ENCODE assay signal across 8 mouse cellular contexts in the genomic region with DNA sequence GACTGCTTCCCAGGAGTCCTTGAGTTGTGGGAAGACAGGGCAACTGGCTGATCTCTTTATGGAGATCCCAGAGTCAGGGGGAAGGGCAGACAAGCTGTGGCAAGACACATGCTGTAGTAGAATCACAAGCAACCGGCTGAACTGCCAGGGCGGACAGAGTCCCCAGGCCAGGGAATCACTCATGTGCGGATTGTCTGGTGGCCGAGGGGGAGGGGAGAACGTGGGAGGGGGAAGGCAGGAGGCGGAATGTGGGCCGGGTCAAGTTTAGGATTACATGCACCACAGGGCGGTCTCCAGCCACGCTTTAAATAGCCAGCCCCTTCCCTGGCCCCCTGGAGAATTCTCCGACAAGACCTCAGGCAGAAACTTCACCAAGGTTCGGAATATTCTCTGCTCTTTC. TPM values are rescaled to one million over a fixed set of nuclear protein-coding genes. Genes with fewer than 3 reads are reported as not detected.
DNase-seq lines count a peak whose midpoint lies in the region; ATAC-seq and TF ChIP-seq lines count a peak whose summit lies in the region.

A gene (plus strand): TSS at position 274 of the 400 bp plus-strand sequence.

- no peak within 1 kb of the TSS for H3ac ChIP-seq in myocyte (ENCODE audit: control insufficient read depth, insufficient read length)

- TF ChIP-seq POLR2A in heart, adult 2 months (IDR thresholded peaks at IDR 0.05; ENCODE audit: insufficient read depth, low read depth, low read length), result no peak
- no peak for TF ChIP-seq POLR2A in myocyte (IDR thresholded peaks at IDR 0.05; ENCODE audit: insufficient read length, low read depth)

- no peaks in the 10 kb centered on the region for H3K79me2 ChIP-seq in heart, adult 2 months (replicated peaks; ENCODE audit: control insufficient read depth, insufficient read depth, low read length)
- no peaks in the 10 kb centered on the region for H3K79me2 ChIP-seq in myocyte (ENCODE audit: control insufficient read depth, insufficient read depth)

- no peaks in the 10 kb centered on the region for H3K36me3 ChIP-seq in heart, embryonic 13.5 days
- H3K36me3 ChIP-seq in heart, adult 2 months (ENCODE audit: control insufficient read depth, insufficient read depth, low read length), result no peaks in the 10 kb centered on the region
- H3K36me3 ChIP-seq in myocyte (ENCODE audit: control insufficient read depth, insufficient read depth), result no peaks in the 10 kb centered on the region

- TF ChIP-seq CTCF in heart, adult 2 months (IDR thresholded peaks at IDR 0.05), result no peak

- peak within 1 kb of the TSS; percentile 34; the same call in 1 of the 2 replicates for H3K27ac ChIP-seq in heart, embryonic 13.5 days (replicated peaks)
- H3K27ac ChIP-seq in heart, adult 2 months, result no peak within 1 kb of the TSS

- no peak for DNase-seq in heart, adult 2 months
- peak; percentile 45 for DNase-seq in embryo, embryonic 11.5 days (ENCODE audit: low read depth, low spot score)
- DNase-seq in heart, postnatal 14 days, result peak; percentile 36 to 44
- no peak for DNase-seq in left cerebral cortex, postnatal 25 days (ENCODE audit: low spot score in 2 of 2)
- DNase-seq in thymus, adult 18-20 months, result no peak
- no peak for DNase-seq in urinary bladder, adult 18-20 months (ENCODE audit: low spot score in 2 of 2)

- peak within 1 kb of the TSS; percentile 37 for H3K4me3 ChIP-seq in heart, embryonic 13.5 days
- no peak within 1 kb of the TSS for H3K4me3 ChIP-seq in heart, adult 2 months
- no peak within 1 kb of the TSS for H3K4me3 ChIP-seq in myocyte

- intact Hi-C loops in heart, adult 2 months (cut with DNase I), result no loop called here
- intact Hi-C loops in heart, postnatal 14 days (cut with DNase I), result no loop called here
- intact Hi-C loops in left cerebral cortex, postnatal 25 days (cut with DNase I), result no loop called here

- whole genome bisulfite sequencing in heart, embryonic 13.5 days, result 0% methylated on average over 11 of the region's 11 CpGs
- WGBS in heart, adult 2 months, result 8% methylated on average over 11 of the region's 11 CpGs

- no peaks in the 10 kb centered on the region for H3K9me3 ChIP-seq in heart, embryonic 13.5 days

- no peak for TF ChIP-seq EP300 in heart, adult 2 months (IDR thresholded peaks at IDR 0.05; ENCODE audit: insufficient read depth, low read depth, low read length)

- H3K27me3 ChIP-seq in heart, embryonic 13.5 days (replicated peaks), result peaks cover 5% of the 10 kb centered on the region; the same call in 1 of the 2 replicates
- H3K27me3 ChIP-seq in heart, adult 2 months (ENCODE audit: control insufficient read depth, insufficient read depth, low read length), result no peaks in the 10 kb centered on the region
- H3K27me3 ChIP-seq in myocyte (ENCODE audit: control insufficient read depth, insufficient read depth, insufficient read length), result peaks cover 31% of the 10 kb centered on the region

- H3K4me2 ChIP-seq in heart, embryonic 13.5 days, result peak within 1 kb of the TSS; percentile 63
- H3K4me2 ChIP-seq in myocyte (ENCODE audit: low read depth), result peak within 1 kb of the TSS; percentile 12

- peak within 1 kb of the TSS; percentile 20; the same call in 1 of the 2 replicates for H3K9ac ChIP-seq in heart, embryonic 13.5 days
- H3K9ac ChIP-seq in heart, adult 2 months (ENCODE audit: low read depth, low read length), result no peak within 1 kb of the TSS

- H3K4me1 ChIP-seq in heart, embryonic 13.5 days, result peaks cover 26% of the 10 kb centered on the region
- no peaks in the 10 kb centered on the region for H3K4me1 ChIP-seq in heart, adult 2 months (ENCODE audit: control insufficient read depth, insufficient read depth, low read length)

- peak; percentile 34; the same call in 1 of the 2 replicates for ATAC-seq in heart, embryonic 13.5 days (ENCODE audit: extremely low read depth, insufficient number of reproducible peaks, low FRiP score, low TSS enrichment)

TF ChIP-seq in myocyte, 11 proteins besides CTCF, POLR2A, EP300 and RAD21:
- TF ChIP-seq CEBPB (IDR thresholded peaks at IDR 0.05; ENCODE audit: insufficient read depth, poor library complexity, severe bottlenecking) (no peak), MYOG (IDR thresholded peaks at IDR 0.05; ENCODE audit: control insufficient read depth in 1 of 3, insufficient read depth in 1 of 3, insufficient read length in 2 of 3, low read depth in 2 of 3) (no peak), TCF12 (IDR thresholded peaks at IDR 0.05; ENCODE audit: insufficient read depth, poor library complexity, severe bottlenecking) (no peak), MAX (IDR thresholded peaks at IDR 0.05; ENCODE audit: low read depth) (no peak), POLR2AphosphoS2 (IDR thresholded peaks at IDR 0.05; ENCODE audit: insufficient read length, low read depth) (no peak), USF1 (IDR thresholded peaks at IDR 0.05; ENCODE audit: low read depth) (no peak), REST (IDR thresholded peaks at IDR 0.05; ENCODE audit: insufficient read depth, insufficient read length) (no peak), TCF3 (IDR thresholded peaks at IDR 0.05; ENCODE audit: insufficient read length, low read depth) (no peak), MYOD1 (IDR thresholded peaks at IDR 0.05; ENCODE audit: control insufficient read depth in 1 of 3, insufficient read length in 2 of 3, low read depth in 2 of 3) (no peak), SRF (IDR thresholded peaks at IDR 0.05; ENCODE audit: control insufficient read depth, insufficient read length, low read depth) (no peak), E2F4 (IDR thresholded peaks at IDR 0.05; ENCODE audit: insufficient read depth) (no peak)

RNA-seq across cellular contexts. Expression of the gene that starts here (rescaled TPM):
- polyA plus RNA-seq in heart, embryonic 13.5 days (2015; fragmentation: Nextera tagmentation; extraction: Ambion mirVana), result 8.5 and 9.2 TPM in 2 replicates
- under 1 TPM in 1 of 2 experiments, not detected in 1; 0.10 TPM for total RNA-seq in heart, adult 2 months (2021)
- 0.59 TPM in 2 replicates for polyA plus RNA-seq in heart, adult 2 months (2012; rRNA removed)
- 1 to 10 TPM in 1 of 2 experiments, under 1 TPM in 1; 0.19 to 1.3 TPM for total RNA-seq in heart, postnatal 14 days (2021)
- total RNA-seq in left cerebral cortex, postnatal 25 days (2021), result 10 to 100 TPM; 12.5 to 20.7 TPM
- 0.01 TPM for polyA plus RNA-seq in myocyte (2012; fragmentation: generic; extraction: Trizol)

Comparison
In these comparisons a context has a peak if more than half of its experiments do, and no peak if none do; other contexts are left out.
1. RNA of the gene that starts here (total RNA-seq): 12.5 to 20.7 TPM in left cerebral cortex, postnatal 25 days; 0.19 to 1.3 TPM in heart, postnatal 14 days and 0.10 TPM in heart, adult 2 months; every median in the first group is over 4 times any median in the second.
2. DNase-seq: peak in embryo, embryonic 11.5 days (single experiment) and heart, postnatal 14 days (2 of 2); none in heart, adult 2 months (0 of 2), left cerebral cortex, postnatal 25 days (0 of 2), thymus, adult 18-20 months (0 of 2) and urinary bladder, adult 18-20 months (0 of 2).